Mouse (Mus musculus) CH12.LX (cell line): ENCODE measurements around the gene Hoxd8.

Source experiments
- CTCF ChIP-seq, 2 experiments: IDR thresholded peaks in 1 of 2; conservative IDR thresholded peaks in 1 of 2; 2 replicates each; pipeline ENCODE4 v1.5.1; 2011 to 2012; ENCODE audit warnings: low read depth in 2 of 2, low read length in 2 of 2, improper control_type of control experiment in 1 of 2, inconsistent platforms in 1 of 2, mild to moderate bottlenecking in 1 of 2, moderate library complexity in 1 of 2
- RCOR1 ChIP-seq: conservative IDR thresholded peaks from 2 replicates; pipeline ENCODE4 v1.6.1; 2012; ENCODE audit warnings: low read depth, mild to moderate bottlenecking, inconsistent platforms, low read length, improper control_type of control experiment
- USF2 ChIP-seq: conservative IDR thresholded peaks from 2 replicates; pipeline ENCODE4 v1.6.1; 2011; ENCODE audit warnings: low read depth, low read length, improper control_type of control experiment
- ZNF384 ChIP-seq: IDR thresholded peaks from 2 replicates; pipeline ENCODE4 v1.6.1; 2012; ENCODE audit warnings: low read depth, low read length, improper control_type of control experiment, inconsistent platforms

DNA sequence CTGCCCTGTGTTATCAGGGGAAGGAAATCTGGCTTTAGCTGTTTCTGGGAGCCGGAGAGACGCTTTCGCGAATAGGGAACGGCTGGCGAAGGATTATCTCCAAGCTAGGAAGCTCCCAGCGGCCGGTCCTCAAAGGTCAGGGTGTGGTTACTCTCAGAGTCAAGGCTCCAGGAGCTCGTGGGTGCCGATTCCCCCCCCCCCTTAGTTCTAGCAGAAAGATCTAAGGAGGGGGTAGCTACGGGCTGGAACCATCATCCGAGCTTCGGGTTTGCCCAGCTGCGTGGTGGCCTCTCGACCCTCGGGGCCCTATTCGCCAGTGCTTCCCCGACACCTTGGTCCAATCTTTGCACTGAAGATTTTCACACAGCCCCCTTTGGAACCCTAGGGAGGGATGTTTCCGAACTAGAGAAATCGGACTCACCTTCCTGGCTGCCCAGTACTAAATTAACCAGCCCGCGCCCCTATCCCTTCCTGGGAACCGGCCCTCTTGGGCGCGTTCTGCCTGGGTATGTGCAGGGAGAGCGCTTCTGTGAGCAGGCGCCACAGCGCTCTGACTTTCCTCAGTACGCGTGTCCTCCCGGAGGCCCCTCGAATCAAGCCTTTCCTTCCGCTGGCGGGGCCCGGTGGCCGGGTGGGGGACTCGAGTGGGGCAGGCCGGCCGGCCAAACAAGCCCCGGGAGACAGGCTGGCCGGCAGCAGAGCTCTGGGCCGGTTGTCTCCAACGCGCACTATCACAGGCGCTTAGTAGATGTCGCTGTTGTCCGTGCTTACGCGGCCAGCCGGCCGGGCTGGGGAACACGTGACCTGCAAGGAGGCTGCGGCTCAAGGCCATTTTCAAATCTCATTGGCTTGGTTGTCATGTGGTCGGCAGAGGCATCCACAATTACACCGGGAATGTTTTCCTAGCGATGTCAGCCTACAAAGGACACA, 13.1 kb upstream of the Hoxd8 start, which contains the start of gene Hoxd10:
- TF ChIP-seq CTCF (conservative IDR thresholded peaks at IDR 0.05 in 1 of 2, IDR thresholded peaks at IDR 0.05 in 1 of 2; ENCODE audit: low read depth in 2 of 2, low read length in 2 of 2) = no peak
- TF ChIP-seq ZNF384 = no peak
- TF ChIP-seq RCOR1 = no peak
- TF ChIP-seq USF2 = no peak
